Mouse (Mus musculus): Measurements from ENCODE around the gene BC049715.

- TF ChIP-seq CTCF (IDR thresholded peaks at IDR 0.05; ENCODE audit: control insufficient read depth, insufficient read depth, low read length) (no peak), POLR2A (IDR thresholded peaks at IDR 0.05; ENCODE audit: borderline replicate concordance, control insufficient read depth, low read depth, low read length) (no peak)
Measured at GRCm38 (mm10) chr6:136875670-136876069, 48.2 kb downstream of the BC049715 start, which contains the start of gene Mgp.
